Mouse (Mus musculus) bone marrow macrophage, adult 2 months (primary cell): ENCODE results near the gene Dtd1. TPM values are rescaled to one million over a fixed set of nuclear protein-coding genes. Genes with fewer than 3 reads are reported as not detected.

Source experiments
- H3K27ac ChIP-seq: 2 replicates; pipeline ENCODE4 v1.5.1; 2012; ENCODE audit warnings: low read depth, low read length; ENCODE audit not compliant: insufficient read depth
- H3K4me1 ChIP-seq: 2 replicates; pipeline ENCODE4 v1.6.1; 2012; ENCODE audit warnings: low read length; ENCODE audit not compliant: control insufficient read depth, insufficient read depth
- H3K4me3 ChIP-seq: 2 replicates; pipeline ENCODE4 v1.5.1; 2012; ENCODE audit warnings: mild to moderate bottlenecking, low read length, moderate library complexity; ENCODE audit not compliant: insufficient read depth
- CTCF ChIP-seq: IDR thresholded peaks from 2 replicates; pipeline ENCODE4 v1.5.1; 2012; ENCODE audit warnings: low read depth, mild to moderate bottlenecking, low read length, moderate library complexity
- POLR2A ChIP-seq: IDR thresholded peaks from 2 replicates; pipeline ENCODE4 v1.6.1; 2012; ENCODE audit warnings: mild to moderate bottlenecking, low read depth, low read length, borderline replicate concordance
- polyA plus RNA-seq: library from polyadenylated mRNA; stranded (reverse); fragments of >200 nt; gene quantifications from 2 replicates; pipeline ENCODE4 v1.2.4, GENCODE M21; 2012; ENCODE audit not compliant: missing spikeins, insufficient read depth, insufficient read length

Dtd1 gene
- polyA plus RNA-seq, 1 experiment: 9.0 TPM

GRCm38 (mm10) chr2:144700608-144701007 lies 100.9 kb downstream of the Dtd1 start:
- Histone ChIP-seq H3K4me3 (no peak overlapping the region), H3K4me1 (no peaks in the 10 kb centered on the region), H3K27ac (no peak overlapping the region)
- no peak for TF ChIP-seq POLR2A
- no peak for TF ChIP-seq CTCF

DNA sequence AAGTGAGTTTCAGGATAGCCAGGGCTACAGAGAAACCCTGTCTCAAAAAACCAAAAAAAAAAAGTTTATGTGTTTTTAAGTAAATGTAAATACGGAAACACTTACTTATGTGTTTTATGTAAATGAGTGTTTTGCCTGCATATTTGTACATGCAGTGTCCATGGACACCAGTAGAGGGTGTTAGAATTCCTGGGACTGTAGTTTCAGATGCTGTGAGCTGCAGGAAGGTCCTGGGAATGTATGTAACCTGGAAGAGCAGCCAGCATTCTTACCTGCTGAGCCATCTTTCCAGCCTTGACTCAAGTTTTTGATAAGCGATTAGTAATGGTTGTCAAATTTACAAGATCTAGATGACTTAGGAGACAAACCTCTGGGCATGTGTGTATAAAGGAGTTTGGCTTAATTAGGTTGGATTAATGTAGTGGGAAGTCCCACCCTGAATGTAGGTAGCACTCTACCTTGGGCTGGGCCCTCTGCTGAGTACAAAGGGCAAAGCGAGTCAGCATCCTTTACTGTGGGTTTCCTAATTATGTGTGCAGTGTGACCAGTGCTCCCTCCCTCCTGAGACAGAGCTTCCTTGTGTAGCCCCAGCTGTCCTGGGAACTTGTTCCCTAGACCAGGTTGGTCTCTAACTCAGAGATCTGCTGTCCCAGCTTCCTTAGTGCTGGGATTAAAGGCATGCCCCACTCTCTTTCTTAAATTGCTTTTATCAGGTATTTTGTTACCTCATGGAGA lies 101.9 kb downstream of the Dtd1 start:
- Histone ChIP-seq H3K4me3 (no peak overlapping the region), H3K27ac (no peak overlapping the region), H3K4me1 (no peaks in the 10 kb centered on the region)
- no peak for TF ChIP-seq CTCF
- no peak for TF ChIP-seq POLR2A

DNA sequence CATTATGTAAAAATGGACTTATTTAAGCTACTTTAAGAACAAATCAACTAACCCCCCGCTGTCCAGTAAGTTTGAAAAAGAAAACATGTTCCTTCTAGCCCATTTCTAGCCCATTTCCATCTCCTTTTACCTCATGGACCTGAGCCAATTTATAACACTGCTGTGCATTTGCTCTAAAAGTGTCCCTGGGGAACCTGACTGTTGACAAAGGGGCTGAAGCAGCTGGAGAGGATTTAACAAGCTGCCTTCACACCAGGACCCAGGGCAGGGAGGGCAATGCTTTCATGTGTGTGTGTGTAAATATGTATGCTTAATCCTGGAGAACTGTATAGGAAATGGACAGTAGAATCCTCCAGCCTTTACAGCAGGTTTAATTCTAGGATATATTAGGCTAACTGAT lies 109.6 kb downstream of the Dtd1 start:
- Histone ChIP-seq H3K4me3 (no peak overlapping the region), H3K4me1 (no peaks in the 10 kb centered on the region), H3K27ac (no peak overlapping the region)
- TF ChIP-seq CTCF (no peak), POLR2A (no peak)

GRCm38 (mm10) chr2:144709704-144710103 lies 110.0 kb downstream of the Dtd1 start:
- H3K27ac ChIP-seq: no peak overlapping the region
- TF ChIP-seq CTCF (no peak), POLR2A (no peak)
- H3K4me3 ChIP-seq: no peak overlapping the region
- no peaks in the 10 kb centered on the region for H3K4me1 ChIP-seq

GRCm38 (mm10) chr2:144714596-144714995 lies 114.9 kb downstream of the Dtd1 start:
- H3K27ac ChIP-seq: no peak overlapping the region
- no peak overlapping the region for H3K4me3 ChIP-seq
- H3K4me1 ChIP-seq: peaks cover 8% of the 10 kb centered on the region
- TF ChIP-seq POLR2A (no peak), CTCF (no peak)

- no peak for TF ChIP-seq POLR2A
- TF ChIP-seq CTCF: no peak
- peaks cover 15% of the 10 kb centered on the region for H3K4me1 ChIP-seq
Observed at GRCm38 (mm10) chr2:144715211-144715768, 115.6 kb downstream of the Dtd1 start.

DNA sequence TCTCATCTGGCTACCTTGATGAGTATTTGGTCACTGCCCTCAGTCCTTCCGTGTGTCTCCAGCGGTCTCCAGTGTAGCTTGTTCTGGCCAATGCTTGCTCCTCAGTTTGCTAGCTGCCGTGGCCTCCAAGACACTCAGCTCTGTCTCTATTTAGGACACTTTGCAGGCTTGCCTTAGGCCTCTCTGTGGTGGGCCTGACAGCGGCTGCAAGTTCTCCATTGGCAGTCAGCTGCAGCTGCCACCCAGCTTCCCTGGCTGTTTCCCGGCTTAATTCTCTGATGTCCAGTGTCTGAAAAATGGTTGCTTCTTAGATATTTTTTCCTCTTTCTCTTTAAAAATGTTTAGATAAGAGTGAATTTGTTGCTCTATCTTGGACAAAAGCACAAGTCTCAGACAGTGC lies 116.6 kb downstream of the Dtd1 start:
- peaks cover 23% of the 10 kb centered on the region for H3K4me1 ChIP-seq
- no peak overlapping the region for H3K27ac ChIP-seq
- H3K4me3 ChIP-seq: no peak overlapping the region
- TF ChIP-seq CTCF (no peak), POLR2A (no peak)

More at GRCm38 (mm10) chr2:144715211-144715768, 115.6 kb downstream of the Dtd1 start:
- no peak overlapping the region for H3K27ac ChIP-seq
- H3K4me3 ChIP-seq: no peak overlapping the region

- Histone ChIP-seq H3K4me3 (no peak overlapping the region), H3K4me1 (peaks cover 28% of the 10 kb centered on the region), H3K27ac (no peak overlapping the region)
- TF ChIP-seq CTCF: no peak
- TF ChIP-seq POLR2A: no peak
Observed at GRCm38 (mm10) chr2:144718273-144718672, 118.6 kb downstream of the Dtd1 start.

GRCm38 (mm10) chr2:144719294-144719693 lies 119.6 kb downstream of the Dtd1 start:
- no peak overlapping the region for H3K4me3 ChIP-seq
- TF ChIP-seq CTCF (no peak), POLR2A (no peak)
- H3K27ac ChIP-seq: no peak overlapping the region
- peaks cover 28% of the 10 kb centered on the region for H3K4me1 ChIP-seq

- H3K27ac ChIP-seq: peak overlapping the region; percentile 77; the same call in 1 of the 2 replicates
Observed at GRCm38 (mm10) chr2:144719718-144720117, 120.0 kb downstream of the Dtd1 start.

More at GRCm38 (mm10) chr2:144719718-144720117, 120.0 kb downstream of the Dtd1 start:
- Histone ChIP-seq H3K4me1 (peaks cover 28% of the 10 kb centered on the region), H3K4me3 (no peak overlapping the region)
- TF ChIP-seq CTCF (no peak), POLR2A (no peak)
